Mouse (Mus musculus): ENCODE results near the gene Rgs3. TPM values are rescaled to one million over a fixed set of nuclear protein-coding genes. Genes with fewer than 3 reads are reported as not detected.

The Rgs3 gene
- total and polyA plus RNA-seq, 3 experiments = not detected

GRCm38 (mm10) chr4:62652215-62652614, 92.6 kb downstream of the Rgs3 start:
- Histone ChIP-seq H3K27me3 (ENCODE audit: control insufficient read depth in 1 of 2, insufficient read depth in 2 of 2, low read length in 2 of 2) (no peaks in the 10 kb centered on the region), H3K9me3 (replicated peaks; ENCODE audit: insufficient read depth, low read length) (no peaks in the 10 kb centered on the region), H3K4me3 (ENCODE audit: control insufficient read depth in 1 of 2, insufficient read depth in 1 of 2, low read depth in 2 of 2, low read length in 2 of 2) (no peak overlapping the region), H3K79me2 (ENCODE audit: control insufficient read depth, insufficient read depth, low read length, poor library complexity) (no peaks in the 10 kb centered on the region), H3K36me3 (ENCODE audit: control insufficient read depth in 1 of 2, insufficient read depth in 2 of 2, low read length in 2 of 2) (no peaks in the 10 kb centered on the region), H3K4me1 (ENCODE audit: control insufficient read depth in 1 of 2, insufficient read depth in 2 of 2, low read length in 2 of 2) (no peaks in the 10 kb centered on the region), H3K9ac (ENCODE audit: control insufficient read depth, low read depth, low read length, poor library complexity, severe bottlenecking) (no peak overlapping the region), H3K27ac (ENCODE audit: control insufficient read depth, low read depth, low read length) (no peak overlapping the region)
- TF ChIP-seq NELFE (IDR thresholded peaks at IDR 0.05; ENCODE audit: low read depth, low read length) (no peak), MYB (IDR thresholded peaks at IDR 0.05; ENCODE audit: low read depth, low read length) (no peak), ZKSCAN1 (IDR thresholded peaks at IDR 0.05; ENCODE audit: low read depth, low read length) (no peak), SMC3 (IDR thresholded peaks at IDR 0.05; ENCODE audit: low read depth, low read length) (no peak)
- no peak for DNase-seq (ENCODE audit: low read depth, low spot score)

- H3K27me3 ChIP-seq (ENCODE audit: control insufficient read depth in 1 of 2, insufficient read depth in 2 of 2, low read length in 2 of 2) = no peaks in the 10 kb centered on the region
- H3K9me3 ChIP-seq (replicated peaks; ENCODE audit: insufficient read depth, low read length) = no peaks in the 10 kb centered on the region
- no peak overlapping the region for H3K4me3 ChIP-seq (ENCODE audit: control insufficient read depth in 1 of 2, insufficient read depth in 1 of 2, low read depth in 2 of 2, low read length in 2 of 2)
- no peaks in the 10 kb centered on the region for H3K36me3 ChIP-seq (ENCODE audit: control insufficient read depth in 1 of 2, insufficient read depth in 2 of 2, low read length in 2 of 2)
- DNase-seq (ENCODE audit: low read depth, low spot score) = no peak
- no peak overlapping the region for H3K9ac ChIP-seq (ENCODE audit: control insufficient read depth, low read depth, low read length, poor library complexity, severe bottlenecking)
- no peak overlapping the region for H3K27ac ChIP-seq (ENCODE audit: control insufficient read depth, low read depth, low read length)
- H3K79me2 ChIP-seq (ENCODE audit: control insufficient read depth, insufficient read depth, low read length, poor library complexity) = no peaks in the 10 kb centered on the region
- H3K4me1 ChIP-seq (ENCODE audit: control insufficient read depth in 1 of 2, insufficient read depth in 2 of 2, low read length in 2 of 2) = no peaks in the 10 kb centered on the region
- TF ChIP-seq MXI1 (IDR thresholded peaks at IDR 0.05; ENCODE audit: low read depth, low read length) = no peak
- TF ChIP-seq NELFE (IDR thresholded peaks at IDR 0.05; ENCODE audit: low read depth, low read length) = no peak
- TF ChIP-seq JUND (IDR thresholded peaks at IDR 0.05; ENCODE audit: low read depth, low read length) = no peak
- no peak for TF ChIP-seq USF1 (IDR thresholded peaks at IDR 0.05; ENCODE audit: low read depth, low read length)
These were observed 93.5 kb downstream of the Rgs3 start for GRCm38 (mm10) chr4:62652921-62653757.

- H3K36me3 ChIP-seq (ENCODE audit: control insufficient read depth in 1 of 2, insufficient read depth in 2 of 2, low read length in 2 of 2) = no peaks in the 10 kb centered on the region
- DNase-seq (ENCODE audit: low read depth, low spot score) = no peak
- H3K4me3 ChIP-seq (ENCODE audit: control insufficient read depth in 1 of 2, insufficient read depth in 1 of 2, low read depth in 2 of 2, low read length in 2 of 2) = no peak overlapping the region
- no peaks in the 10 kb centered on the region for H3K4me1 ChIP-seq (ENCODE audit: control insufficient read depth in 1 of 2, insufficient read depth in 2 of 2, low read length in 2 of 2)
- H3K27ac ChIP-seq (ENCODE audit: control insufficient read depth, low read depth, low read length) = no peak overlapping the region
- H3K27me3 ChIP-seq (ENCODE audit: control insufficient read depth in 1 of 2, insufficient read depth in 2 of 2, low read length in 2 of 2) = no peaks in the 10 kb centered on the region
- no peak overlapping the region for H3K9ac ChIP-seq (ENCODE audit: control insufficient read depth, low read depth, low read length, poor library complexity, severe bottlenecking)
- TF ChIP-seq RAD21 (IDR thresholded peaks at IDR 0.05; ENCODE audit: low read depth, low read length) = no peak
- no peak for TF ChIP-seq JUND (IDR thresholded peaks at IDR 0.05; ENCODE audit: low read depth, low read length)
- TF ChIP-seq UBTF (IDR thresholded peaks at IDR 0.05; ENCODE audit: borderline replicate concordance, insufficient read depth, low read depth, low read length) = no peak
- H3K9me3 ChIP-seq (replicated peaks; ENCODE audit: insufficient read depth, low read length) = no peaks in the 10 kb centered on the region
- H3K79me2 ChIP-seq (ENCODE audit: control insufficient read depth, insufficient read depth, low read length, poor library complexity) = no peaks in the 10 kb centered on the region
These were observed 94.4 kb downstream of the Rgs3 start for GRCm38 (mm10) chr4:62653922-62654661.
